Mouse (Mus musculus): ENCODE measurements around the gene Sap25. TPM values are rescaled to one million over a fixed set of nuclear protein-coding genes. Genes with fewer than 3 reads are reported as not detected.

The Sap25 gene
- total RNA-seq, 1 experiment from 2014 or later: 156 TPM

DNA sequence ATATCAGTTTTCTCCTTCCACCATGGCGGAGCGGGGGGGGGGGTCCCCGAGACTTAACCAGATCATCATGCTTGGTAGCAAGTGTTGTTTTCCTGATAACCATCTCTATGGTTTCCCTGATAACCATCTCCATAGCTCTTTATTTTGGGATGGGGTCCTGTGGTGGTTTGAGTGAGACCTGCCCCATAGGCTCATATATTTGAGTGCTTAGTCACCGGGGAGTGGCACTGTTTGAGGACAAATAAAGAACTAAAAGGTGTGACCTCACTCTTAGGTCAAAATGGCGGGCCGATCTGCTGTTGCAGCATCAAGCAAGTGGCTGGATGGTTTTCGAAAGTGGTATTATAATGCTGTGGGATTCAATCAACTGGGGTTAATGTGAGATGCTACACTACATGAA, 25.8 kb upstream of the Sap25 start:
- ATAC-seq (ENCODE audit: extremely low read depth, insufficient number of reproducible peaks, low FRiP score, poor library complexity, severe bottlenecking): no peak

DNA sequence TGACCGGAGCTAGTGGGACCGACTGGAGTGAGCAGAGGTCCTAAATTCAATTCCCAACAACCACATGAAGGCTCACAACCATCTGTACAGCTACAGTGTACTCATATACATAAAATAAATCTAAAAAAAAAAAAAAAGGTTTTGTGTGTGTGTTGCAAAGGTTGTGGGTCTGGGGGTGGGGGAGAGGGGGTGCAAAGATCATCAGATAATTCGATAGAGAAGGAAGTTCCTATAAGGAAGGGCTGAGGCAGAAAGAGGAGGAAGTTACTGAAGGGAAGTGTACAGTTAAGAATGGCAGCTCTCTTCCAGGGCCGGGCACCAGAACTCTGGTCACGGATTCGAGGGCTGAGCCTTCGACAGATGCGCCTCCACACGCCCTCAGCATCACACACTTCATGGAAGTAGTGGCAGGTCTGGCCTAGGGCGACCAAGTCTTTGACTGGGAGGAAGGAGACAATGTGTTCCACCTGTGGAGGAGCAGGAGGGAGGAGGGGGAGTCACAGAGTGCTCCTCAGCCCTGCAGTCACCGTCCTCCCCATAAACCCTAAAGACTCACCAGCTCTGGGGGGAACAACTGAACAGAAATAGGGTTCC, 17.1 kb upstream of the Sap25 start:
- no peak for ATAC-seq (ENCODE audit: extremely low read depth, insufficient number of reproducible peaks, low FRiP score, poor library complexity, severe bottlenecking)

DNA sequence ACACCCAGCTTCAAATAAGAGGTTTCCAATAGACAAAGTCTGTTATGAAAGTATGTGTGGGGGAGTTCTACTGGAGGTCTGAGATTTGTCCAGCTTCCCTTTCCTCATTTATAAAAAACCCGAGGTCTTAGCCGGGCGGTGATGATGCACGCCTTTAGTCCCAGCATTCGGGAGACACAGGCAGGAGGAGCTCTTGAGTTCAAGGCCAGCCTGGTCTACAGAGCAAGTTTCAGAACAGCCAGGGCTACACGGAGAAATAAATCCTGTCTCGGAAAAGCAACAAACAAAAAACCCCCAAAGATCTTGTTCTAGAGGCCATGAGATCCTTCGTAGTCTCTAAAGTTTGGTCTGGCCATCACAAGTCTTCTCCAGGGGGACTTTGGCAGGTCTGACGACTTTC, 13.1 kb upstream of the Sap25 start:
- no peak for ATAC-seq (ENCODE audit: extremely low read depth, insufficient number of reproducible peaks, low FRiP score, poor library complexity, severe bottlenecking)

DNA sequence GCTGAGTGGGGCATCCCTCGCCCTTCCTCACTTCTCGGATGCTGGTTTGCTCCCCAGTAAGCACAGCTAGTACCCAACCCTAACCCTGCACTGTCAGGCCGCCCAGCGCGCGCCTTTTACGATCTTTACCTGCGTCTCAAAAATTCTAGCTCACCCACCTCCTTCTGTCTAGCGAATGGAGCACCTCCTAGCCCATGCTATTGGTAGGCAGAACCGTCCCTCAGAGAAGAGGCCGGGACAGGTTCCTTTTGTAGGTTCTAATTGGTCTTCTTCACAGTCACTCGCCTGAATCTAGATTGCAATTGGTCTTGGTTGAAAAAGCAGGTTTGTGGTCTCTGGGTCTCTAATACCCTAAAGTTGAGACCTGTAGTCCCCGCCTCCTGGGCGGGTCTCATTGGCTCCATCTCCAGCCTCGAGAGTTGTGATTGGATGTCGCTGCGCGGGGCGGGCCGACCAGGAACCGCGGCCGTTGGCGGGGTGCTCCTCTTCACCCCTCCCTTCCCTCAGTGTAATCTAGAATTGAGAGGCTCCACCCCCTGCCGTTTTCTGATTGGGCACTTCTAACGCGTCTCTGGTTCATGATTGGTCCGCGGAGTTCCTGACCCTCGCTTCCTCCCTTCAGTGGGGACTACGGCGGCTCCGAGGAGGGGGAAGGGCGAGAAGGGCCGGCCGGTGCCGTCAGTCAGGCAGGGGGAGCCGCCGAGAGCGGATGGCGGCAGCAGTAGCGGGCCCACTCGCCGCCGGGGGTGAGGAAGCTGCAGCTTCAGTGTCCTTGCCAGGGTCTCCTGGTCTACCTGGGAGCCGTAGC, 12.4 kb upstream of the Sap25 start, which contains the start of the genes Fbxo24, Lrch4 and Gm20605:
TSS of gene Fbxo24 (minus strand) at position 505 of the 808 bp plus-strand sequence.
TSS of gene Lrch4 (plus strand) at position 624 of the 808 bp plus-strand sequence.
TSS of gene Gm20605 (plus strand) at position 678 of the 808 bp plus-strand sequence.
- ATAC-seq (ENCODE audit: extremely low read depth, insufficient number of reproducible peaks, low FRiP score, poor library complexity, severe bottlenecking): peak; percentile 75

DNA sequence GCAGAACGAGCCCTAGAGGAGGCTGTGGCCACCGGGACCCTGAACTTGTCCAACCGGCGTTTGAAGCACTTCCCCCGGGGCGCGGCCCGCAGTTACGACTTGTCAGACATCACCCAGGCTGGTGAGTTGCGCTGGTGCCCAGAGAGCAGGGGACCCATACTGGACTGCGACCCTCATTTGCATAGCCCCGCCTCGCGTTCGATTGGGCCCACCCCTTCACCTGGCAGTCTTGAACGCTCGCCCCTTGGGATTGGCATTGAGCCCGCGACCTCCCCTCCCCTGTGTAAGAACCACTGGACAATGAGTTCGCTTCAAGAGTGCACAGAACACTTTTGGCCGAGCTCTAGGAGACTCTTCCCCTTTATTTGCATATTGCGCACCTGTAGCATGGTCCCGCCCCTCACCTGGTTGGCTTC, 11.8 kb upstream of the Sap25 start:
- ATAC-seq (ENCODE audit: extremely low read depth, insufficient number of reproducible peaks, low FRiP score, poor library complexity, severe bottlenecking): no peak

DNA sequence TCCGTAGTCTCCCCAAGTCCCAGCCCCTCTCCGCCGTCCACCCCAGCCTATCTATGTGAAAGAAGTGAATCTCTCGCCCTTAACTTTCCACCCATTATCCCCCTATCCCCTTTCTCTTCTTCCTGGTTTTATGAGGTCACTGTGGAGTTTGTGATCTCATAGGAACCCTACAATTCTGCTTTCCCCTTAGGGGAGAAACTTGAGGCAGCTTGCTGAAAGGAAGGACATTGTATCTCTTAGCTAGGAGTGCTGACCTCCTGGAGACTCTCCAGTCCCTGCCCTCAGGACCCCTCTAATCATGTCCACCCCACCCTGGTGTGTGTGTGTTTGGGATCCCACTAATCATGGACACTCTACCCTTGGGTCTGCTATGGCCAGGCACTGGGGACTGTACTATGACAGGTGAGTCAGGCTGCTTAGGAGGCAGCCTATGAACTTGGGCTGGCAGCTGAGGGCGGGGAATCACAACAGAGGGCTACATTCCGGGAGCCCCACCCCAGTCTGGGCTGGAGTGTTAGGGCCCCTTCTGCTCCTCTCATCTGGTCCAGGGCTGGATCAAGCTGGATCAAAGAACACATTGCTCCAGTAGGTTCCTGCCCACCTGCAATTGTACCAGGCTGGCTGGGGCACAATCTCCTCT, 11.1 kb upstream of the Sap25 start:
- ATAC-seq (ENCODE audit: extremely low read depth, insufficient number of reproducible peaks, low FRiP score, poor library complexity, severe bottlenecking): no peak

DNA sequence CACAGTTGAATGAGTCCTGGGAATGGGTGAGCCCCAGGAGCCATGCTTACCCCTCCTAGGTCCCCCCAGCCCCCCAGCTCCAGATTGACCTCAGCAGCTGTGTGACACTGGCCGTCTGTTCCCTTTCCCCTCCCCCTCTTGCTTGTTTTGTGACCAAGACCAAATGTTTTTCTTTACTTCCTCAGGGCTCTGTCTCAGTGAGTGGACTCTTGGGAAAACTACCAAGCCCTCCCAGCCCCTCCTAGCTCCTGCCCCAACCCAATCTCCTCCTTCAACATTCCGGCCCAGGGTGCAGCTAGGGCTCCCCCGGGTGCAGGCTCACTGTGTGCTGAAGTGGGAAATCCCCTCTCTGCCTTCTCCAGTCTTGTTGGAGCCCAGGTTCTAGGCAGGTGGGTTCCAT, 10.5 kb upstream of the Sap25 start:
- ATAC-seq (ENCODE audit: extremely low read depth, insufficient number of reproducible peaks, low FRiP score, poor library complexity, severe bottlenecking): no peak

DNA sequence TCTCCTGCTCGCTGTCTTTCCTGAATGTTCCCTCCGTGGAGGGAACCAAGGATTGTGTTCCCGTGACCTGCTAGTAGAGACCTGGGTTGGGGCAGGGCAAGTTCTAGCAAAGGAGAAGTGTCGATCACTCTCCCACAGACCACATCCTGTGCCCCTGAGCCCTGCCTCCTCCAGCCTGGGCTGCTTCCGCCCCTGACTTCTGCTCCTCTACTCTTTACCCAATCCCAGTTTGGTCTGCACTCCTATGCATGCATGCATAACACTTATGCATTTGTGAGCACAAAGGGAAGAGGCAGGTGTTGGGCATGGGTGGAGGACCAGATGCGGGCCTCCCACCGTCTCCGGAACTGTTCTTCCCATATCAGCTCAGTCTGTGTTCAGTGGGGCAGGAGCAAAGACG, 10.0 kb upstream of the Sap25 start:
- peak; percentile 47 for ATAC-seq (ENCODE audit: extremely low read depth, insufficient number of reproducible peaks, low FRiP score, poor library complexity, severe bottlenecking)

DNA sequence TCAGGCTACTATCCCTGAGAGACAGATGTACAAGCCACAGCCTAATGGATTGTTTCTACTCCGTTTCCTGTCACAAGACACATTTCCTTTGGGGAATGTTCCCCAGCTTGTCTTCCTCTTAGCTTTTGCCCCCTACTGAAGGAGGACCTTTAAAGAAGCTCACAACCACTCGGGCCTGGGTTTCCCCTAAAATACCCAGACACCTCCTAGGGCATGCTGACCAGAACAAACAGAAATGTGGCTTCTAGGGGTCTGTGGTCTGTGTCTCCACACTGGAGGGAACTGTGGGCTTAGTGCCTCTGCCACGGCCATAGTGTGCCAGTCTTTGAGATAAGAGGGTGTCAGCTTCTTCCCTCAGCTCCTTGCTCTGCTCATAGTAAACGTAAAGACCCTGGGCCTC, 9.5 kb upstream of the Sap25 start:
- no peak for ATAC-seq (ENCODE audit: extremely low read depth, insufficient number of reproducible peaks, low FRiP score, poor library complexity, severe bottlenecking)

DNA sequence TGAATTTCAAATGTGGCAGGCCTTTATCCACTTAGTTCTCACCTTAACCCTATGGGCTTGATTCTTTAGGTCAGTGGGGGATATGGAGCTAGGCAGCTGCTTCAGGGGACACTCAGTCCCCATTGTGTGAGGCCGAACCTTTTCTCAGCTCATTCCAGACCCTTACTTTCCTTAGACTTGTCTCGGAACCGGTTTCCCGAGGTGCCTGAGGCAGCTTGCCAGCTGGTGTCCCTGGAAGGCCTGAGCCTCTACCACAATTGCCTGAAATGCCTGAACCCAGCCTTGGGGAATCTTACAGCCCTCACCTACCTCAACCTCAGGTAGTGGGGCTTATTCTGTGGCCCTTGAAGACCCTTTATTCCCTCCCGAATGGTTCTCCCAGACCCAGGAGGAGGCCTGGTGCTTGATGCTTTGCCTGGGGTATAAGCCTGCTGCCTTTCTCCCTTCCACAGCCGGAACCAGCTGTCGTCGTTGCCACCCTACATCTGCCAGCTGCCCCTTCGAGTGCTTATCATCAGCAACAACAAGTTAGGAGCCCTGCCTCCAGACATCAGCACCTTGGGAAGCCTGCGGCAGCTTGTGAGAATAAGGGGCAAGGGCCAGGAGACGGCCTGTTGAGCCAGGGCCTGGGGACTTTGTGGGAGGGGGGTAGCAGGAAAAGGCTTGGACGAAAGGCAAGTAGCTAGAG, 7.6 kb upstream of the Sap25 start:
- no peak for ATAC-seq (ENCODE audit: extremely low read depth, insufficient number of reproducible peaks, low FRiP score, poor library complexity, severe bottlenecking)

DNA sequence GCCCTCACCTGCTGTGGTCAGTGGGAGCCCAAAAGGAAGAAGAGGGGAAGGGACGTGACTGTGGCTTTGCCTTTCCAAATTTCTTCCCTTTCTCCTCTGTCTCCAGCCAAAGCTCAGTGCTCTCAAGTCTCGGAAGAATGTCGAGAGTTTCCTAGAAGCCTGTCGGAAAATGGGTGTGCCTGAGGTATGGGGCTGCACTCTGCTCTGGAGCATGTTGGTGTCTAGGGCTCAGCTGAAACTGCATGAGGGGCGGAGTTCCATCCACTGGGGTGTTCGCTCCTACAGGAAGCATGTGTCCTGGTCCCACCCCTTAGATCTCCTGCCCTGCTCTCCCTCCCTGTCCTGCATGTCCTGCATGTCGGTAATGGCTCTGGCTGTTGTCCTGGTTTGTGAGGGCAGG, 1.7 kb upstream of the Sap25 start:
- no peak for ATAC-seq (ENCODE audit: extremely low read depth, insufficient number of reproducible peaks, low FRiP score, poor library complexity, severe bottlenecking)

DNA sequence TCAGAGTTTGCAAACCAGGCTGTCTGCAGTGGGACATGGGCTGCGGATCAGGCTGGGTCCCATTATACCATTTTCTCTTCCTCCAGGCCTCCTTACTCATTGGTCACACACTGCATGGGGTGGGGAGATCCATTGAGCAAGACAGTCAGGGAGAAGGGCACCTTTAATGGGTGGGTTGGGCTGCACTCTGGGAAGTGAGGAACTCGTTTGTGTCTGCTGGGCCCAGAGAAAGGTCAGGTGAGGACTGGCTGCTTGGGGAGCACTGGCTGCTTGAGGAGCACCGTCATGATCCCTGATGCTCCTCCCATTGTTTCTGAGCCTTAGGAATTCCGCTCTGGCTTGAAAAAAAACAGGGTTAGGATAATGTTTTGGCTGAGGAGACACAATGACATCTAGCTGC, 1.8 kb downstream of the Sap25 start:
- no peak for ATAC-seq (ENCODE audit: extremely low read depth, insufficient number of reproducible peaks, low FRiP score, poor library complexity, severe bottlenecking)

DNA sequence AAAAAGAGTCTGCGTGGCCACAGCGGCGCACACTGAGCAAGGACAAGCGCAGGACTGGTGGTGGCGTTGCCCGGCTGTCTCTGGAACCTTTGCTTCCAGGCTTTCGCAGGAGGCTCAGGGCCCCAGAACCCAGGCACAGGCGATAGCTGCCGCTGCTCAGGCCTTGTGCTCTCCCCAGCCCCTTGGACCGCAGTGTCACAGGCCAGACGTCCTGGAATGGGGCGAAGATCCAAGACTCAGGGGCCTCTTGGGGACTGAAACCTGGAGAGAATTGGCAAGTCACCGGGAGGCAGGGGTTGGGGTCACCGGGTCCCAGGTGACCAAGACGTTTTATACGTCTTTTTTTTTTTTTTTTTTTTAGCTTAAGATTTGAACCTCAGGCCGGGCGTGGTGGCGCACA, 3.4 kb downstream of the Sap25 start:
- no peak for ATAC-seq (ENCODE audit: extremely low read depth, insufficient number of reproducible peaks, low FRiP score, poor library complexity, severe bottlenecking)

DNA sequence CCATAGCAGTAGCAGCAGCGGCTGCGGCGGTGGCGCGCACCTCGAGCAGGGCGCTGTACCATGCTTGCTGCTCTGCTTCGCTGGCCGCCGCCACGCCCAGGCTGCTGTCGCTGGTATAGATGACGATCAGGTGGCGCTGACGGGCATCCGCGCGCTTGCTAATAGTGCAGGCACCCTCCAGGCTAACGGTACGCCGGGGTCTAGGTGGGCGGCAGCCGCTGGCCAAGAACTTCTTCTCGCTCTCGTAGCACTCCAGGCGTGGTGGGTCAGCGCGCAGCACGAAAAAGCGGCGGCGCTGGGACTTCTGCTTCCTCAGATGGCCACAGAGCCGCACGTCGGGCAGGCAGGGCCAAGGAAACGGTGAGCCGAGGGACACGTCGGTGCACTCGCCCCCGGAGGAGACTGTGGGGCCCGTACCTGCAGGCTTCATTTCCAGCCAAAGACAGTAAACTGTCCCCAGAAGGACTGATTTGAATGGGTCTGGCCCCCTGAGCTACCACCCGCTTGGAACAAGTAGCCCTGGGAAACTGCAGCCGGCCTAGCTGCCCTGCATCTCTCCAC, 4.0 kb downstream of the Sap25 start:
- peak; percentile 39; the same call in 1 of the 2 replicates for ATAC-seq (ENCODE audit: extremely low read depth, insufficient number of reproducible peaks, low FRiP score, poor library complexity, severe bottlenecking)

DNA sequence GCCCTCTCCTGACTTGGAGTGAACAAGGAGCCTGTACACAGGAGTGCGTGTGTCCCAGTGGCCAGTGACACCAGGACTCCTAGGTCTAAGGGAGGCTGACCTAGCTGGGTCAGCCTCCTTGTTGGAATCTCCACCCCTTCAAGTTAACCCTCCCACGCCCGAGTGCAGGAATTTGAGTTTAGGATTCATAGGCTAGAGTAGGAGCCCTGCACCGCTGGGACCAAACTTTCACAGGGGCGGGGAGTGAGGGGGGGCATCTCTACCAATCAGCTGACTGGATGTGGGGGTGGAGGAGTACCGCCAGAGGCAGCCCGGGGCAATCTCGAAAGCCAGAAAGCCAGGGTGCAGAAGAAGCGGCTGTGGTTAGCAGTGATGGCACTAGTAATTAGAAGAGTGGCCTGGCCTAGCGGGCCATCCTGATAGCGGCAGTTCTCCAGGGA, 4.5 kb downstream of the Sap25 start, which contains the start of gene Irs3:
TSS of gene Irs3 (minus strand) at position 63 of the 440 bp plus-strand sequence.
- no peak for ATAC-seq (ENCODE audit: extremely low read depth, insufficient number of reproducible peaks, low FRiP score, poor library complexity, severe bottlenecking)

DNA sequence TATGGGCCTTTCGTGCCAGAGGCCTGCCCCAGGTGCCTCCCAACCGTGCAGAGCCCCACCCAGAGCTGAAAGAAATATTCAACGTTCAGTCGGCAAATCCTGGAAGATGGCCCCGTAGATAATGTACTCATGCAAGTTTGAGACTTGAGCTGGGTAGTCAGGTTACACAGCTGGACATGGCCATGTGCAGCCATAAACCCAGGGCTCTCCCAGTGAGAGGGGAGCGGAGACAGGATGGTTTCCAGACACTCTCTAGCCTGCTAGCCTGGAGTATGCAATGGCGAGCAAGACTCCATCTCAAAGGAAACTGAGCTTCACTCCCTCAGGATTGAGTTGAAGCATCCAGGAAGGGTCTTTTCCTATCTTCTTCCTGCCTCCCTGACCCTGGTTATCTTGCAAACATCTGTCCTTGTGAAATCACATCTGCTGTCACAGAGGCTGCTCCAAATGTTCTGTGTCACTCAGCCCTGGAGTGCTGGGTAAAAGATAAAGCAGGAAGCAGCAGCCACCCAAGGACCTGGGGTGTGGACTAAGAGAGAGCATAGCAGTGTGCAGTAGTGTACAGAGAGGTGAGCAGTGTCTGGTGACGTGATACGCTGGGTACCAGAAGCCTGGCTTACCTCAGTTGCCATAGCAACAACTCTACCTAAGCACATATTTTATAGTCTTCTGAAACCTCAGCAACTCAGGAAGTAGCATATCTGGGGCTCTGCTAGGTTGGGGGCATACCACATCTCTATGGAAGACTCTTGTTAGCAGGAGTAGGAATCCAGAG, 6.9 kb downstream of the Sap25 start:
- peak; percentile 20; the same call in 1 of the 2 replicates for ATAC-seq (ENCODE audit: extremely low read depth, insufficient number of reproducible peaks, low FRiP score, poor library complexity, severe bottlenecking)

DNA sequence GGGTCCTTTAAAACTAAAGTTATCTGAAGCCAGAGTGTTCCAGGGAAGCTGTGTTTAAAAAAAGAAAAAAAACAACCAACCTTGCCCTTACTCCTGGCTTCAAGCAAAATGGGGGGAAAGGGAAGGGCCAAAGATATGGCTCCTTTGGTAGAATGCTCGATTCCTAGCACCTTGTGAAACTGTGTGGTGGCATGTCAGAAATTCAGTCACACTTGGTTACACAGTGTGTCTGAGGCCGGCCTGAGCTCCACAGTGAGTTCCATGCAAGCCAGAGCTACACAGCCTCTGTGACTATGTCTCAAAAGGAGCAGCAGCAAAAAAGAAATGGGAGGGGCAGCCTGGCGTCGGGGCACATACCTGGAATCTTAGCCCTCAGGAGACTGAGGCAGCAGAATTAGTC, 8.1 kb downstream of the Sap25 start:
- no peak for ATAC-seq (ENCODE audit: extremely low read depth, insufficient number of reproducible peaks, low FRiP score, poor library complexity, severe bottlenecking)
